Mouse (Mus musculus) ZHBTc4 (cell line): ENCODE measurements around the gene Rapgef3.
A peak's percentile ranks its signal among the peaks of the same experiment; 100 is the strongest.

ENCODE experiments used
- DNase-seq: peaks from one replicate; pipeline ENCODE4 v3.0.0-alpha.2; 2011; ENCODE audit warnings: low read depth, low spot score

The Rapgef3 gene

GRCm38 (mm10) chr15:97793386-97794153, 25.8 kb upstream of the Rapgef3 start:
- DNase-seq: no peak

GRCm38 (mm10) chr15:97791126-97791700, 23.4 kb upstream of the Rapgef3 start:
- DNase-seq: no peak

GRCm38 (mm10) chr15:97789761-97790505, 22.2 kb upstream of the Rapgef3 start:
- peak; percentile 81 for DNase-seq

- DNase-seq: no peak
Observed at GRCm38 (mm10) chr15:97788821-97789220, 21.0 kb upstream of the Rapgef3 start.

GRCm38 (mm10) chr15:97787799-97788667, 20.3 kb upstream of the Rapgef3 start:
- peak; percentile 87 for DNase-seq

GRCm38 (mm10) chr15:97787148-97787798, 19.5 kb upstream of the Rapgef3 start:
- no peak for DNase-seq

GRCm38 (mm10) chr15:97786412-97787112, 18.8 kb upstream of the Rapgef3 start:
- DNase-seq: peak; percentile 37

- no peak for DNase-seq
Observed at GRCm38 (mm10) chr15:97785731-97786411, 18.1 kb upstream of the Rapgef3 start.

- no peak for DNase-seq
Observed at GRCm38 (mm10) chr15:97784561-97785161, 16.9 kb upstream of the Rapgef3 start.

GRCm38 (mm10) chr15:97784092-97784559, 16.4 kb upstream of the Rapgef3 start:
- peak; percentile 94 for DNase-seq

- DNase-seq: peak; percentile 92
Observed at GRCm38 (mm10) chr15:97782749-97783105, 15.0 kb upstream of the Rapgef3 start.

GRCm38 (mm10) chr15:97781961-97782748, 14.4 kb upstream of the Rapgef3 start:
- DNase-seq: peak; percentile 53

- DNase-seq: no peak
Observed at GRCm38 (mm10) chr15:97780611-97781031, 12.8 kb upstream of the Rapgef3 start.

- no peak for DNase-seq
Observed at GRCm38 (mm10) chr15:97779576-97779975, 11.8 kb upstream of the Rapgef3 start.

GRCm38 (mm10) chr15:97778311-97779098, 10.7 kb upstream of the Rapgef3 start, which contains the start of gene Slc48a1:
Gene Slc48a1, plus strand, starts transcription at chr15:97778520.
- no peak for DNase-seq

GRCm38 (mm10) chr15:97776919-97777318, 9.1 kb upstream of the Rapgef3 start:
- no peak for DNase-seq

- DNase-seq: peak; percentile 73
Observed at GRCm38 (mm10) chr15:97776514-97776913, 8.7 kb upstream of the Rapgef3 start.

GRCm38 (mm10) chr15:97773961-97774370, 6.2 kb upstream of the Rapgef3 start:
- DNase-seq: no peak
